Mouse (Mus musculus) kidney, adult 2 months (tissue): ENCODE data around the gene Fkbp10. TPM values are rescaled to one million over a fixed set of nuclear protein-coding genes. Genes with fewer than 3 reads are reported as not detected.

Experiments used
- DNase-seq: peaks from one replicate; pipeline ENCODE4 v3.0.0; 2021
- H3K27ac ChIP-seq: fragments of 200-500 bp; 2 replicates; pipeline ENCODE4 v1.5.1; 2012; ENCODE audit warnings: low read depth, low read length, control low read depth, inconsistent platforms; ENCODE audit not compliant: insufficient read depth
- H3K27me3 ChIP-seq: fragments of 200-500 bp; replicated peaks from 2 replicates; pipeline ENCODE4 v1.6.1; 2012; ENCODE audit warnings: mild to moderate bottlenecking, moderate library complexity, low read length, inconsistent platforms; ENCODE audit not compliant: control insufficient read depth, insufficient read depth
- H3K36me3 ChIP-seq: fragments of 200-500 bp; 2 replicates; pipeline ENCODE4 v1.6.1; 2012; ENCODE audit warnings: mild to moderate bottlenecking, moderate library complexity, low read length, inconsistent platforms; ENCODE audit not compliant: control insufficient read depth, insufficient read depth
- H3K4me1 ChIP-seq: fragments of 200-500 bp; 2 replicates; pipeline ENCODE4 v1.6.1; 2011; ENCODE audit warnings: low read length; ENCODE audit not compliant: control insufficient read depth, insufficient read depth
- H3K4me3 ChIP-seq: fragments of 200-500 bp; 2 replicates; pipeline ENCODE4 v1.5.1; 2011; ENCODE audit warnings: mild to moderate bottlenecking, low read depth, low read length, control low read depth; ENCODE audit not compliant: insufficient read depth
- CTCF ChIP-seq: fragments of 200-500 bp; conservative IDR thresholded peaks from 2 replicates; pipeline ENCODE4 v1.5.1; 2011; ENCODE audit warnings: low read depth, mild to moderate bottlenecking, control low read depth, low read length, moderate library complexity, mixed read lengths; ENCODE audit not compliant: insufficient read depth, insufficient read length
- POLR2A ChIP-seq: fragments of 200-500 bp; IDR thresholded peaks from one replicate; pipeline ENCODE4 v1.6.1; 2011; ENCODE audit warnings: low read depth, low read length, control low read depth
- whole genome bisulfite sequencing: fragments of 180-500 bp; shearing (Covaris S2); methylation state at CpG from one replicate; pipeline ENCODE4 v1.1.7; 2018; 5-methylcytosine and 5-hydroxymethylcytosine counted together
- polyA plus RNA-seq: library from polyadenylated mRNA; depleted of rRNA; stranded (reverse); fragments of >200 nt; gene quantifications from 2 replicates; pipeline ENCODE4 v1.2.3, GENCODE M21; 2012; rRNA removed

Gene Fkbp10
- polyA plus RNA-seq, 1 experiment: 12.5 TPM

DNA sequence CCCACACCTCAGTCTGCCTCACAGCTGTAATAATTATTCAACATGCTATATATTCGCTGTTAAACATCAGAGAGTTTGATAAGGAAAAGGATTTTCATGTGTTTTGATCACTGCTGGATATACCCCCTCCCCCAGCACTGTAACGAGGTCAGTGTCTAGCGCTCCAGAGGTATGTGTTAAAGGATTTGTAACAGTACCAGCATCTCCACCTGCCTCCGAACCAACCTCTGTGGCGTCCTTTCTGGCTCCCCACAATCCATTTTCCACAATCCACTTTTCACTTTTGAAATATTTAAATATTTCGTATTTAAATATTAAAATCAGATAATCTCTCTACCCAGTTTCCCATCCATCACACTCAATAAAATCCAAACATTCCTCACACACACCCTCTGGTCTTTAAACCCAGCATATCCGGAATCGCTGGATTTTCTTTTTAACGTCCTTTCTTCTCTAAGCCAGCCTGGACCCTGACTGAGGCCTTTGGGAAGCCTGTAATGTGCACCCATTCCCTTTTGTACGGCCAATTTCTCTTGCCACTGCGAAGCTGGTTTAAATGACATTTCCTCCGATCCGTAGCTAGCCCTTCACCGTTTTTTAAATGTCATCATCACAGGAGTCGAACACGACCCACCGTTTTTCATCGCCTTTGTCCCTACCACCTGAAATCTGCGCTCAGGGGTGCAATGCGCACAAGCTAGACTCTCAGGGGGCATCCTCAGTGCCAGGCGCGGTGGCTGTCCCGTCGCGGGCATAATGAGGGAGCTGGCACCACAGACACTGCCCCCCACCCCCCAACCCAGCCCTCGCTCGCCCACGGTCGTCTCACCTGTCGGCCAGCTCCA is 56.1 kb downstream of the Fkbp10 start:
- no peak for DNase-seq
- no peaks in the 10 kb centered on the region; the same call in 1 of the 2 replicates for H3K36me3 ChIP-seq
- H3K4me3 ChIP-seq: peak overlapping the region; percentile 98
- H3K27me3 ChIP-seq: no peaks in the 10 kb centered on the region
- WGBS: 5% methylated on average over 30 of the region's 30 CpGs
- no peak overlapping the region for H3K27ac ChIP-seq
- TF ChIP-seq POLR2A (no peak), CTCF (no peak)
- peaks cover 12% of the 10 kb centered on the region; the same call in 1 of the 2 replicates for H3K4me1 ChIP-seq

- Histone ChIP-seq H3K4me1 (peaks cover 12% of the 10 kb centered on the region; the same call in 1 of the 2 replicates), H3K4me3 (peak within 1 kb of the TSS; percentile 98), H3K27me3 (no peaks in the 10 kb centered on the region), H3K27ac (peak within 1 kb of the TSS; percentile 29), H3K36me3 (peaks cover 1% of the 10 kb centered on the region; the same call in 1 of the 2 replicates)
- peak; percentile 93 for DNase-seq
- TF ChIP-seq CTCF (peak; percentile 79), POLR2A (peak; percentile 95)
- under 1% methylated on average over 83 of the region's 83 CpGs for WGBS
These were observed 56.9 kb downstream of the Fkbp10 start, which contains the start of gene Klhl11 for GRCm38 (mm10) chr11:100472197-100472934. Klhl11 (minus strand) TSS chr11:100472741.

DNA sequence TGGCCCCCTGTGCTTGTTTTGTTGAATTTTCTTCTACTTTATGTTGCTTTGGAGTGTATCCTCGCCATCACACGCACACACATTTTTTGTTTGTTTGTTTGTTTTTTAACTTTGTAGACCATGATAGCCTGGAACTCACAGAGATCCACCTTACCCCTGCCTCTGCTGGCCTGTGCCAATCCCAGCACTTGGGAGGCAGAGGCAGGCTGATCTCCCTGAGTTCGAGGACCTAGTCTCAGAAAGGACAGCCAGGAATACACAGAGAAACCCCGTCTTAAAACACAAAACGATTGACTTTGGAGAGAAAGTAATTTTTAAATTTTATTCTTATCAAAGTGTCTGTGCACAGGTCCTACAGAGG is 57.4 kb downstream of the Fkbp10 start:
- H3K4me3 ChIP-seq: no peak overlapping the region
- 43% methylated on average over 5 of the region's 5 CpGs for WGBS
- no peak overlapping the region for H3K27ac ChIP-seq
- peaks cover 12% of the 10 kb centered on the region; the same call in 1 of the 2 replicates for H3K4me1 ChIP-seq
- DNase-seq: no peak
- no peaks in the 10 kb centered on the region for H3K27me3 ChIP-seq
- H3K36me3 ChIP-seq: peaks cover 1% of the 10 kb centered on the region; the same call in 1 of the 2 replicates
- TF ChIP-seq POLR2A (no peak), CTCF (no peak)

Other genes starting within 250 kb of the Fkbp10 start
- gene Krt9, start 222.5 kb upstream of the Fkbp10 start, polyA plus RNA-seq: not detected in 2 replicates
- gene Krt14, start 208.1 kb upstream of the Fkbp10 start, polyA plus RNA-seq: 1.3 and 1.4 TPM in 2 replicates
- gene Krt16, start 166.8 kb upstream of the Fkbp10 start, polyA plus RNA-seq: not detected in 2 replicates
- gene Krt17, start 154.7 kb upstream of the Fkbp10 start, polyA plus RNA-seq: 0.08 TPM in 1 of 2 replicates, not detected in the other
- not detected in 2 replicates for gene Krt42, start 145.8 kb upstream of the Fkbp10 start, polyA plus RNA-seq
- 116 and 173 TPM in 2 replicates for gene Eif1, start 95.8 kb upstream of the Fkbp10 start, polyA plus RNA-seq
- not detected in 2 replicates for gene Gast, start 81.3 kb upstream of the Fkbp10 start, polyA plus RNA-seq
- 3.0 and 3.6 TPM in 2 replicates for gene Hap1, start 59.6 kb upstream of the Fkbp10 start, polyA plus RNA-seq
- 220 and 229 TPM in 2 replicates for gene Jup, start 17.9 kb upstream of the Fkbp10 start, polyA plus RNA-seq
- 11.9 and 13.9 TPM in 2 replicates for gene P3h4, start 861 bp upstream of the Fkbp10 start, polyA plus RNA-seq
- gene Nt5c3b, start 26.1 kb downstream of the Fkbp10 start, polyA plus RNA-seq: 29.3 and 32.0 TPM in 2 replicates
- 0.13 and 0.34 TPM in 2 replicates for gene Klhl10, start 26.2 kb downstream of the Fkbp10 start, polyA plus RNA-seq
- 2.3 and 3.3 TPM in 2 replicates for gene Klhl11, start 57.0 kb downstream of the Fkbp10 start, polyA plus RNA-seq
- gene Acly, start 112.3 kb downstream of the Fkbp10 start, polyA plus RNA-seq: 181 and 191 TPM in 2 replicates
- 0.84 and 1.4 TPM in 2 replicates for gene Ttc25, start 129.9 kb downstream of the Fkbp10 start, polyA plus RNA-seq
- 10.5 and 13.5 TPM in 2 replicates for gene Cnp, start 159.2 kb downstream of the Fkbp10 start, polyA plus RNA-seq
- gene Nkiras2, start 203.5 kb downstream of the Fkbp10 start, polyA plus RNA-seq: 60.5 and 63.1 TPM in 2 replicates
- 30.0 and 45.6 TPM in 2 replicates for gene Dnajc7, start 204.5 kb downstream of the Fkbp10 start, polyA plus RNA-seq